Mouse (Mus musculus) thymus, postnatal 4 days (tissue): Measurements from ENCODE around the gene Zfp735.

Experiments used
- DNase-seq: peaks from one replicate; pipeline ENCODE4 v3.0.0; 2021

Zfp735 gene

DNA sequence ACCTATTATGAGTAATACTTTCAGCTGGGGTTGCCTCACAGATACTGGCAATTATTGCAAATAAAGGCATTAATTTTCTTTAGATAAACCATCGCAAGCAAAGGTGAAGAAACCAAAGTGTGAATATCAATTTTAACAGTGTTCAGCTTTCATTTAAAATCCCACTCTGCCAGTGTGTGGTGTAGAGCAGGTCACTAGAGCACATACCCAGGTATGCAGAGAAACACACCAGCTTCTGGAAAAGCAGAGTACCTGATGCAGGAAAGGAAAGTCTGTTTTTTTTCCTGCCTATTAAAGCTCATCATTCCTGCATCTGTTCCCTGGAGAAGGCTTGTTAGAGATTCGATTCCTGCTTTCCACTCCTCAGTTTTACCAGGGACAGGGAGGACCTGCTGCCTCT is at the start of gene Zfp735:
Gene Zfp735 (plus strand): TSS at position 301 of the 400 bp plus-strand sequence.
- DNase-seq: no peak

- DNase-seq: no peak
These were observed 70.5 kb downstream of the Zfp735 start for GRCm38 (mm10) chr11:73759115-73759514.
